Mouse (Mus musculus): ENCODE data around the gene Ccm2. TPM values are rescaled to one million over a fixed set of nuclear protein-coding genes. Genes with fewer than 3 reads are reported as not detected.

Ccm2 gene
- polyA plus RNA-seq, 1 experiment from 2014 or later: 88.2 TPM

DNA sequence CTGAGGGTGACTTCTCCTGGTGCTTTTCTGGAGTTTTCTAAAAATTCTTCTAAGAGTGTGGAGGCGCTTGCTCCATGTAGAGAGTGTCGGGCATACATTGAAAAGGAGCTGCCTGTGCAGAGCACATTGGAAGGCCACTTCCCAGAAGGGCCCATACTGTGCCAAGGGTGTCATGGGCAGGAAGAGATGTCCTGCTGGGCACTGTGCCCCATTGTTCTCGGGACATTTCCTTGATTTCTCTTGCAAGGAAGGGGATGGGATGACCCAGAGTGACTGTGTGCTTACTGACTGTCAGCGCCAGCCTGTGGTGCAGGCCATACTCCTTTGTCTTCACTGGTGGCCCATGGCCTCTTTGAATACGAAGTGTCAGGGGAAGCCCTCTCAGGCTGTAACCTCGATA is 92.4 kb downstream of the Ccm2 start:
- Histone ChIP-seq H3K27ac (ENCODE audit: low read depth, low read length) (no peak overlapping the region), H3K27me3 (ENCODE audit: control insufficient read depth, insufficient read depth, low read length) (no peaks in the 10 kb centered on the region), H3K4me3 (ENCODE audit: low read depth, low read length) (no peak overlapping the region), H3K4me2 (replicated peaks; ENCODE audit: low read depth, low read length) (no peak overlapping the region), H3K9ac (ENCODE audit: low read depth, low read length) (no peak overlapping the region), H3K36me3 (ENCODE audit: control insufficient read depth, insufficient read depth, low read length) (no peaks in the 10 kb centered on the region), H3K4me1 (replicated peaks; ENCODE audit: control insufficient read depth, insufficient read depth, low read length) (no peaks in the 10 kb centered on the region), H3K9me3 (ENCODE audit: control insufficient read depth, low read length) (no peaks in the 10 kb centered on the region)
- 76% methylated on average over 6 of the region's 6 CpGs for WGBS
- no peak for DNase-seq (ENCODE audit: low spot score)
- ATAC-seq (ENCODE audit: low FRiP score): no peak

DNA sequence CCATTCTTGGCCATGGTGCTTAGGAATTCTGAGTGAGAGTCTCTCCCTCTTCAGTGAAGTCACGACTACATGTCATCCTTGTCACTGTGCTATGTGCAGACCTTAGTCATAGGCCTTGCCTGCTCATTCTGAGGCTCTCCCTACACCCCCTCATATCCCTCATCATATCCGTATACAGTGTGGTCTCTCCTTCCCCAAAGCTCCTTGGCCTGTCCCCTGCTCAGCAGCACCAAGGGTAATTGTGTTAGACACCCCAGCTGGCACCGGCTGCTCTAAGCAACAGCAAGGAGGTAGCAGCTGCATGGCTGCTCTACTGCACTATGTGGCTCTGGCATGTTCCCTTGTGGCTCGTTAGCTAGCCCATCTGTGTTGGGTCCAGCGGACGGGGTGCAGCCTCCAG is 97.9 kb downstream of the Ccm2 start:
- H3K4me3 ChIP-seq (ENCODE audit: low read depth, low read length): no peak overlapping the region
- H3K27me3 ChIP-seq (ENCODE audit: control insufficient read depth, insufficient read depth, low read length): no peaks in the 10 kb centered on the region
- H3K4me2 ChIP-seq (replicated peaks; ENCODE audit: low read depth, low read length): no peak overlapping the region
- H3K27ac ChIP-seq (ENCODE audit: low read depth, low read length): no peak overlapping the region
- H3K4me1 ChIP-seq (replicated peaks; ENCODE audit: control insufficient read depth, insufficient read depth, low read length): no peaks in the 10 kb centered on the region
- ATAC-seq (ENCODE audit: low FRiP score): no peak; the same call in 1 of the 2 replicates
- H3K36me3 ChIP-seq (ENCODE audit: control insufficient read depth, insufficient read depth, low read length): no peaks in the 10 kb centered on the region
- 73% methylated on average over 6 of the region's 6 CpGs for WGBS
- no peak for DNase-seq (ENCODE audit: low spot score)
- no peaks in the 10 kb centered on the region for H3K9me3 ChIP-seq (ENCODE audit: control insufficient read depth, low read length)
- H3K9ac ChIP-seq (ENCODE audit: low read depth, low read length): no peak overlapping the region

Other genes with a start within 250 kb of the Ccm2 start
- 17.7 and 19.3 TPM in 2 replicates for gene Zmiz2, start 157.8 kb upstream of the Ccm2 start, polyA plus RNA-seq (2014; fragmentation: Nextera tagmentation; extraction: Ambion mirVana)
- gene Ppia, start 131.4 kb upstream of the Ccm2 start, polyA plus RNA-seq (2014; fragmentation: Nextera tagmentation; extraction: Ambion mirVana): 5,018 and 5,123 TPM in 2 replicates
- gene H2afv, start 102.4 kb upstream of the Ccm2 start, polyA plus RNA-seq (2014; fragmentation: Nextera tagmentation; extraction: Ambion mirVana): 784 and 787 TPM in 2 replicates
- gene Purb, start 71.0 kb upstream of the Ccm2 start, polyA plus RNA-seq (2014; fragmentation: Nextera tagmentation; extraction: Ambion mirVana): 12.7 and 17.9 TPM in 2 replicates
- gene Myo1g, start 25.9 kb upstream of the Ccm2 start, polyA plus RNA-seq (2014; fragmentation: Nextera tagmentation; extraction: Ambion mirVana): 0.43 and 0.53 TPM in 2 replicates
- 44.3 and 44.8 TPM in 2 replicates for gene Nacad, start 59.2 kb downstream of the Ccm2 start, polyA plus RNA-seq (2014; fragmentation: Nextera tagmentation; extraction: Ambion mirVana)
- 31.8 and 34.6 TPM in 2 replicates for gene Tbrg4, start 79.2 kb downstream of the Ccm2 start, polyA plus RNA-seq (2014; fragmentation: Nextera tagmentation; extraction: Ambion mirVana)
- not detected in 2 replicates for gene Wap, start 91.8 kb downstream of the Ccm2 start, polyA plus RNA-seq (2014; fragmentation: Nextera tagmentation; extraction: Ambion mirVana)
- gene Ramp3, start 111.6 kb downstream of the Ccm2 start, polyA plus RNA-seq (2014; fragmentation: Nextera tagmentation; extraction: Ambion mirVana): 4.3 and 6.7 TPM in 2 replicates

All from hindbrain, embryonic 11.5 days (tissue).